Mouse (Mus musculus): ENCODE data around the gene Sct. TPM values are rescaled to one million over a fixed set of nuclear protein-coding genes. Genes with fewer than 3 reads are reported as not detected.

Gene Sct
- total RNA-seq (2021): not detected
- long read RNA-seq, experiment 1: 0 reads
- long read RNA-seq, experiment 2: 0 reads

DNA sequence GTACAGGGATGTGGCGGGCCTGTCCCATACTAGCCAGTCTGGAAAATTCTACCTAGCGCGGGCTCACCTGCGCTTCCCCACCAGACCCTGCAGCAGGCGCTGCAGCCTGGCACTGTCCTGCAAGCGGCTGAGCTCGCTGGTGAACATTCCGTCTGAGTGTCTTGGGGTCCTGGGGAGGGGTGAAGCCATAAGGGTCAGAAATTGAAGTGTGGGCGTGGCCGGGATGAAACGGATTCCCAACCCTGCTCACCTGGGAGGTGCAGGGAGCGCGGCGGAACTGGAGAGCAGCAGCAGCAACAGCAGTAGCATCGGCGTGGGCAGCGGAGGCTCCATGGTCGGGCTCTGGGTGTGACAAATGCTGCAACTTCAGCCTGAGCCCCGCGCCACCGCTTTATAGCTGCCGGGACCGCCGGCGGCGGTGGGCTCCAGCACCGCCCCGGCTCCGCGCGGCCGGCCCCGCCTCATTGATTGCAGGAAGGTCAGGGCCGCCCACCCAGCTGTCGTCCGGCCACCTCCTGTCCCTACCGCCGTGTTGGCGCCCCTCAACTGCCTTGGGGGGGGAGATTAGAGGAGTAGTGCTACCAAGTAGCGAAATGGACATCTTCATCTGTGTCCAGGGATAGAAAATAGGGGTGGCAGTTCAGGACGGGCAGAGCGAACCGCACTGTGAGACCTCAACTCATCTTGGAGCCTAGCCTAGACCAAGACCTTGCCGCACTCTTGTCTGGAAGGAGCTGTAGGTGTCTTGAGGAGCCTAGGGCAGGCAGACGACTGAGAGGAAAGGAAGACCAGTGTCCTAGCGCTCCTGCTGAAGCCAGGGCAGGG lies at the start of gene Sct:
TSS of gene Sct (minus strand) at position 368 of the 825 bp plus-strand sequence.
- DNase-seq (ENCODE audit: low spot score): no peak

- no peak for DNase-seq (ENCODE audit: low spot score)
These were observed 49.5 kb upstream of the Sct start for GRCm38 (mm10) chr7:141328373-141328990.

DNA sequence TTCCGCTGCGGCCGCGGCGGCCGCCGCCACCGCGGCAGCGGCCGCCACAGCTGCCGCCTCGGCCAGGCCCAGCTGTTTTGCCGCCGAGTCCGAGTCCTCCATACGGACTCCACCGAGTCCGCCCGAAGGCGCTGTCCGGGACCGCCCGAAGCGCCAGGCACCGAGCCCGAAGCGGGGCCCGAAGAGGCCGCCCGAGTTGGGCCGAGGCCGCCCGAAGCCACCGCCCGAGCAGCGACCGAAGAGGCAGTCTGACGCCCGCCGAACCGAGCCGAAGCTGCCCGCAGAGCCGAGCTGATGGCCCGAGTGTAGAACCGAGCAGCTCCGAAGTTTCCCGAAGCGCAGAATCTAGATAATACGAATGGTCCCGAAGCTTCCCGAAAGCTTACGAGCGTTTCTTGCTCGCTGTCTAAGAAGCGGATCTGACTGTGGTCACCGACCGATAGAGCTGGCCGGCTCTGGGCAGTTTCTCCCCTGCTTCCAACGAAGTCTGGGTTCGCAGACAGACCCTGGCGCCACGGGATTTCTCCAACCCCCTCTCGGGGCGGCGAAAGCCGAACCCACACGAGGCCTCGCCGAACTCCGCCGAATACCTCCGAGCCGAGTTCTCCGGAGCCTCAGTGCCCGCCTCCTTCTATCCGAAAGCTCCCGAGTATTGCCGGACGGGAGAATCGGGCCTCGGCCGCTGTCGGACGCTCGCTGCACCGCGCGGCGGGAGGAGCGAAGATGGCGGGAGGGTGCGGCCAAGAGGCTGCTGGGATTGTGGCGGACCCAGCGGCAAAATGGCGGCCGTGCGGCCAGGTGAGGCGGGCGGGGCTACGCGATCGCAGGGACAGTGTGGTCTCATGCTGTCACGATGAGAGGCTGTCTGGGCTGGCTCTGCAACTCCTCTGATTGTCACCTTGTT lies 48.8 kb upstream of the Sct start, which contains the start of the genes Deaf1 and Tmem80:
TSS of gene Deaf1 (minus strand) at position 222 of the 904 bp plus-strand sequence.
TSS of gene Tmem80 (plus strand) at position 271 of the 904 bp plus-strand sequence.
- peak; percentile 99 for DNase-seq (ENCODE audit: low spot score)

GRCm38 (mm10) chr7:141326546-141327446 lies 47.9 kb upstream of the Sct start:
- DNase-seq (ENCODE audit: low spot score): no peak

DNA sequence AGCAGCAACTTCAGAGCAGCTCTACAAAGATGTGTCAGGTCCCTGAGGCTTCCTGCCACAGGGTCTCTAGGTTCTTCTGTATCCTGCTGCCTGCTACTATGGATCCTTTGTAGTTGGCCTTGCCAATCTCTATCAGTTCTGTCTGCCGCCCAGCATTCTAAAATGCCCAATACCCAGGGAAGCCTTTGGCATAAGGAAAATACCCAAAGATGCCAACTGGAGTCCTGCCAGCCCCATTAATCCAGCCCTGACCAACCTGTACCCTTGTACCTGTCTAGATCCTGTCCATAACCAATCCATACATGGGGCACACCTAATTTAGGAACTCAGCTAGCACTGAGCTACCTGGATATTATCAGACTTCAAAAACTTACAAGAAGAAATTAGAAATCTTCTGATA lies 45.8 kb upstream of the Sct start:
- no peak for DNase-seq (ENCODE audit: low spot score)

DNA sequence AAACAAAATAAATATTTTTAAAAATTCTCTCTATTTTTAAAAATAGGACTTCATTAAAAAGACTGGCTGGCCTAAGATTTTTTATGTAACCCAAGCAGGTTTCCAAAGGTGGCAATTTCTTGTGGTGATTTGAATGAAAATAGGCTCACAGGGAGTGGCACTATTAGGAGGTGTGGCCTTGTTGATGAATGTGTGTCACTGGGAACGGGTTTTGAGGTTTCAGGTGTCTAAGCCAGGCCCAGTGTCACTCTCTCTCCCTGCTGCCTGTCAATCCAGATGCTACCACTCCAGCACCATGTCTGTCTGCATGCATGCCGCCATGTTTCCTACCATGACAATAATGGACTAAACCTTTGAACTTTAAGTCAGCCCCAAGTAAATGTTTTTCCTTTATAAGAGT lies 40.5 kb upstream of the Sct start:
- no peak for DNase-seq (ENCODE audit: low spot score)

DNA sequence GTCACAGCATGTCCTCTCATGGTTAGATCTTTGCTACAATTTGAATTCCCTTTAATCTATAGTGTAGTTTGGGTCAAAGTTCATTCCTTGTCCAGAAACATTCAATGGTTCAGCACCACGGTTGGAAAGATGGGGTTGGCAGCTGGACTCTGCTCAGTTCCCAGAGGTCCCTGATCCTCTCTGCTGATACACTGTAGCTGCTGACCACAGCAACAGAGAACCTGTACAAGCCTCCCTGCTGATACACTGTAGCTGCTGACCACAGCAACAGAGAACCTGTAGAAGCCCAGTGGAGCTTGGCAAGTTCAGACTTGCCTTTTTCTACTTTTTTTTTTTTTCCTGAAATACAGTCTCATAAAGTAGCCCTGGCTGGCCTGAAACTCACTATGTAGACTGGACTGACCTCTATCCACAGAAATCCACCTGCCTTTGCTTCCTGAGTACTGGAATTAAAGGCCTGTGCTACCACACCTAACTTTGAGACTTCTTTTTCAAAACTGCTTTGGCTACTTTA lies 38.7 kb upstream of the Sct start:
- DNase-seq (ENCODE audit: low spot score): no peak

DNA sequence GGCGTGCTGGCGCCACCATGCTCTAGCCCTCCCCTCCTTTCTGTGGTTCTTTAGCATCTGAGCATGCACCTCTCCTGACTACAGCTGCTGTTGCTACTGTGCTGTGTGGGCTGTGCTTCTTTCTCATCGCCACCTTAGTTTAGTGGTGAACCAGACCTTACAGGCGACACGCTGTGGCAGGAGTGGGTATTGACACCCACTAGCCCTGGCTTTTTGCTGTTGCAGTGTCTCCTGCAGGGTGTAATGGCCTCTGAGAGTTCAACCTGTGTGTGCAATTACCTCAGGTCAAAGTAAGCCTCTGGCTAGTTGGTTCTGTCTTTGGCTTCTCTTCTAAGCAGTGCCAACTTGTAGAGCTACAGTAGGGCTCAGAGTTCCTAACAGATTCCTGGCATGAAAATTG lies 37.0 kb upstream of the Sct start:
- no peak for DNase-seq (ENCODE audit: low spot score)

GRCm38 (mm10) chr7:141315076-141315475 lies 36.1 kb upstream of the Sct start:
- no peak for DNase-seq (ENCODE audit: low spot score)

GRCm38 (mm10) chr7:141314416-141314815 lies 35.5 kb upstream of the Sct start:
- no peak for DNase-seq (ENCODE audit: low spot score)

GRCm38 (mm10) chr7:141304537-141304936 lies 25.6 kb upstream of the Sct start:
- no peak for DNase-seq (ENCODE audit: low spot score)

DNA sequence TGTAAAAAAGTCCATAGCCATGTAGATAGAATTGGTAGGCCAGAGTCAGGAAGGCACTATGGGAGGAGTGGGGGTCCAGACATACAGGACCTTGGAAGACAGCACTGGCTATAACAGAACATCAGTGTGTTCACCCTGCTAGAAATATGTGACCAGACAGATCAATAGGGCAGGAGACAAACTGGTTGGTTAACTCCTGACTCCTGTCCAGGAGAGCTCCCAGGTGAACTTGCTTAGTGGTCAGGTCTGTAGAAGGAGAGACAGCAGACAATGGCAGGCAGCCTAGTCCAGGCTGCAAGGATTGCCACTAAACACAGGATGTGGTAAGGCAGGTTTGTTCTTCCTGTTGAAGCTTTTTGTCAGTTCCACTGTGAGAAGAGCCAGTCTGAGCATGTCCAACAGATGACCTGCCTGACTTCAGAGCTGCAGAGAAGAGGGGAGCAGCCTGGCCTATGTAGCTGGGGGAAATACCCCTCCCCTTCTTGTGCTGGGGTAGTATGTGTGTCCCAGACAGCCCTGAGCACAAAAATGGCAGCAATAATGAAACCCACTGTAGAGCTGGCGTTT lies 23.9 kb upstream of the Sct start:
- DNase-seq (ENCODE audit: low spot score): no peak

DNA sequence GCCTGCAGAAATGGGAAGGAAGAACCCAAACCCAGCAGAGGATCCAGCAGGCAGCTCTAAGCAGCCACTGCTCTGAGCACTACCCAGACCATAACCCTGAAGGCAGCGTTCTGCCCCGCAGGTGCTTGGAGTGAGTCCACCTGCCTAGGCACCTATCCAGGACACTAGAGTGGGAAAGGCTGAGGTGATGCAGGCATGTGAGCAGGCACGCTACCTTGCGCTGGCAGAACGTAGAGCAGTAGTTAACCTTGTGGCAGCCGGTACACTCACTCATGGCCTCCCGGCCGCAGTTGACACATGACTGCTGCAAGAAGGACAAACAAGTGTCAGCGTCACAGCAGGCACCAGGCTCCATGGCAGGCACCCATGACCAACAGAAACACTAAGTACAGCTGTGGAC lies 22.5 kb upstream of the Sct start:
- no peak for DNase-seq (ENCODE audit: low spot score)

DNA sequence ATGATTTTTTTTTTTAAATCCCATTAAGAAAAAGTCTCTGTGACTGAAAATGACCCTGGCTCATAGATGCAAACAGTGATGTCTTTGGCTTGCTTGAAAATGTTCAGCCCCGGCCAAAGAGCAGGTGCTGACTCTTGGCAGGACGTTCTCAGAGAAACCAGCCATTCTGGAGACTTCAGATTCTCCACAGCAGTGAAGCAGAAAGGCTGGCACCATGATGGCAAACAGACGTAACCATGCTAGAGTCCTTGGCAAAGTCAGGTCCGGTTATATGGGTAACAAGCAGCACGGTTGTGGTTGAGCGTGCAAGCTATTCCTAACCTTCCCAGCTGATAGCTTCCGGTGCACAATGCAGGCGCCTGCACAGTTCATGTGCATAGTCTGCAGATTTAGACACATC lies 20.2 kb upstream of the Sct start:
- no peak for DNase-seq (ENCODE audit: low spot score)

- no peak for DNase-seq (ENCODE audit: low spot score)
These were observed 19.2 kb upstream of the Sct start for GRCm38 (mm10) chr7:141297926-141298650.

DNA sequence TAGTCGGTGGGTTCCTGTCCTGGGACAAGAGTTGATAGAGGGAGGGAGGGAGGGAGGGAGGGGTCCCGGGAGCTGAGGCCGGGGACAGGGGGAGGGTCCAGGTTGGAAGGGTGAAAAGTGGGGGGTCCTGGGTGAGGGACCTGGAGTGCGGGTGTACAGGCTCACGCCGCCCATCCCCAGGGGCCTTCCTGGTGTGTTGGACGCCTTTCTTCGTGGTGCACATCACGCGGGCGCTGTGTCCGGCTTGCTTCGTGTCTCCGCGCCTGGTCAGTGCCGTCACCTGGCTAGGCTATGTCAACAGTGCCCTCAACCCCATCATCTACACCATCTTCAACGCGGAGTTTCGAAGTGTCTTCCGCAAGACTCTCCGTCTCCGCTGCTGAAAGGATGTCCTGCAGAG lies 15.5 kb upstream of the Sct start:
- no peak for DNase-seq (ENCODE audit: low spot score)

DNA sequence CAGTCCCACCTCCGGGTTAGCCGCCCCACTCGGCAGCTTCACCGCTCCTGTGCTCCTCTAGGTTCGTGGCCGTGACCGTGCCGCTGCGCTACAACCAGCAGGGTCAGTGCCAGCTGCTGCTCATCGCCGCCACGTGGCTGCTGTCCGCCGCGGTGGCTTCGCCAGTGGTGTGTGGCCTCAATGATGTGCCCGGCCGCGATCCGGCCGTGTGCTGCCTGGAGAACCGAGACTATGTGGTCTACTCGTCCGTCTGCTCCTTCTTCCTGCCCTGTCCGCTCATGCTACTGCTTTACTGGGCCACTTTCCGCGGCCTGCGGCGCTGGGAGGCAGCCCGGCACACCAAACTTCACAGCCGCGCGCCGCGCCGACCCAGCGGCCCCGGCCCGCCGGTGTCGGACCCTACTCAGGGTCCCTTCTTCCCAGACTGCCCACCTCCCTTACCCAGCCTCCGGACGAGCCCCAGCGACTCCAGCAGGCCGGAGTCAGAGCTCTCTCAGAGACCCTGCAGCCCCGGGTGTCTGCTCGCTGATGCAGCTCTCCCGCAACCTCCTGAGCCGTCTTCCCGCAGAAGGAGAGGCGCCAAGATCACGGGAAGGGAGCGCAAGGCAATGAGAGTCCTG lies 15.0 kb upstream of the Sct start:
- DNase-seq (ENCODE audit: low spot score): peak; percentile 24

GRCm38 (mm10) chr7:141292583-141293388 lies 13.9 kb upstream of the Sct start:
- DNase-seq (ENCODE audit: low spot score): no peak
